Mouse (Mus musculus) kidney, adult 2 months (tissue): ENCODE results near the gene Srcin1. TPM values are rescaled to one million over a fixed set of nuclear protein-coding genes. Genes with fewer than 3 reads are reported as not detected.

Experiments used
- DNase-seq: peaks from one replicate; pipeline ENCODE4 v3.0.0; 2021
- H3K27ac ChIP-seq: fragments of 200-500 bp; 2 replicates; pipeline ENCODE4 v1.5.1; 2012; ENCODE audit warnings: low read depth, low read length, control low read depth, inconsistent platforms; ENCODE audit not compliant: insufficient read depth
- H3K27me3 ChIP-seq: fragments of 200-500 bp; replicated peaks from 2 replicates; pipeline ENCODE4 v1.6.1; 2012; ENCODE audit warnings: mild to moderate bottlenecking, moderate library complexity, low read length, inconsistent platforms; ENCODE audit not compliant: control insufficient read depth, insufficient read depth
- H3K36me3 ChIP-seq: fragments of 200-500 bp; 2 replicates; pipeline ENCODE4 v1.6.1; 2012; ENCODE audit warnings: mild to moderate bottlenecking, moderate library complexity, low read length, inconsistent platforms; ENCODE audit not compliant: control insufficient read depth, insufficient read depth
- H3K4me1 ChIP-seq: fragments of 200-500 bp; 2 replicates; pipeline ENCODE4 v1.6.1; 2011; ENCODE audit warnings: low read length; ENCODE audit not compliant: control insufficient read depth, insufficient read depth
- H3K4me3 ChIP-seq: fragments of 200-500 bp; 2 replicates; pipeline ENCODE4 v1.5.1; 2011; ENCODE audit warnings: mild to moderate bottlenecking, low read depth, low read length, control low read depth; ENCODE audit not compliant: insufficient read depth
- CTCF ChIP-seq: fragments of 200-500 bp; conservative IDR thresholded peaks from 2 replicates; pipeline ENCODE4 v1.5.1; 2011; ENCODE audit warnings: low read depth, mild to moderate bottlenecking, control low read depth, low read length, moderate library complexity, mixed read lengths; ENCODE audit not compliant: insufficient read depth, insufficient read length
- POLR2A ChIP-seq: fragments of 200-500 bp; IDR thresholded peaks from one replicate; pipeline ENCODE4 v1.6.1; 2011; ENCODE audit warnings: low read depth, low read length, control low read depth
- WGBS: fragments of 180-500 bp; shearing (Covaris S2); methylation state at CpG from one replicate; pipeline ENCODE4 v1.1.7; 2018; 5-methylcytosine and 5-hydroxymethylcytosine counted together
- polyA plus RNA-seq: library from polyadenylated mRNA; depleted of rRNA; stranded (reverse); fragments of >200 nt; gene quantifications from 2 replicates; pipeline ENCODE4 v1.2.3, GENCODE M21; 2012

The Srcin1 gene
- polyA plus RNA-seq, 1 experiment: 13.0 TPM

DNA sequence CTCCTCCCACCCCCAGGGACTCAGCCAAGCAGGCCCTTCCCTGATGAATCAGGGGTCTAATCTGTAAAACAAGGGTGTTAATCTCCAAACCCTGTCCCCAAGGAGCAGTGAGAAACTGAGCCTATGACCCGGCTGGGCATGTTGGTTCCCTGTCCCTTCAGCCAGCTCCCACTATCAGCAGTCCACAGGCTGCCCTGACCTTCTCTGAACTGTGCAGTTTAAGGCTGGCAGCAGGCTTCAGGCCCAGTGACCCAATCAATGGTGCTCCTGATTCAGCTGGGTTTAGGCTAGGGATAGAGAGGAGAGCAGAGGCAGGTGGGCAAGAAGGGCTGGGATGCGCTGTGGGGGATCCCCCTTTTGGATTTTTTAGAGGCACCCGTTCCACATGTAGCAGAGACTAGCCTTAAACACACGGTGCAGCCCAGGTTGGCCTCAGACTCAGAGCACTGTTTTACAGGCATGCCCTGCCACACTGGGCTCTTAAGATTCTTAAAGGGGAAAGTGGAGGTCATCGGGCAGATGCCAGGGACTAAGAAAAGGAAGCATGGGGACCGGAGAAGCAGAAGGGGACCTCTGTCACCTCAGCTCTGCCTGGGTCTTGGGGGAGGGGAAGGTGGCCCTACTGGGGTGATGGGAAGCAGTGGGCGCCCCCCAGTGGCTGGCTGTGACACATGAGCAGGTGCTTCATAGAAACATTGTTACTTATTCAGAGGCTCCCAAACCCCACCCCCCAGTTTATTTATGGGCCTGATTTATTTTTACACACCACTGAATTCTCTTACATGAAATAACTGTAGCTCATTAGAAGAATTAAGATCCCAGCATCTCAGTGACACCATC is 19.2 kb downstream of the Srcin1 start:
- no peak for TF ChIP-seq POLR2A
- TF ChIP-seq CTCF: peak; percentile 66
- Histone ChIP-seq H3K36me3 (no peaks in the 10 kb centered on the region), H3K4me1 (peaks cover 7% of the 10 kb centered on the region; the same call in 1 of the 2 replicates), H3K27ac (no peak overlapping the region), H3K4me3 (no peak overlapping the region), H3K27me3 (no peaks in the 10 kb centered on the region)
- WGBS: 36% methylated on average over 7 of the region's 7 CpGs
- DNase-seq: peak; percentile 78

DNA sequence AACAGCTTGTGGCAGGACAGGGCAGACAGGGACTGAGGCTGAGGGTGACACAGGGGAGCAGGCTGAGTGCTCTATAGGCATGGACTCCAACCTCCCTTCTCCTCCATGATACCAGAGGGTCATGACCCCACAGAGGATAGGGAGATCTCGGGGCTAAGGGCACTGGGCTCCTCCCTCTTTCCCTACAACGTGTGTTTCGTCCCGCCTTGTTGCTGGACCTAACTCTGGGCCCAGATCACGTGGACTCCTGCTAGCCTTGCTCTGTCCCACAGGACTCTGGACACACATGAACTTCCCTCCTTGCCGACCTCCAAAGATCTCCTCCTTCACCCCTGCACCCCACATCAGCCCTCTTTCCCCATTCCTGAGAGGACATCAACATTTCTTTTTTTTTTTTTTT is 20.8 kb downstream of the Srcin1 start:
- peaks cover 5% of the 10 kb centered on the region; the same call in 1 of the 2 replicates for H3K4me1 ChIP-seq
- no peak overlapping the region for H3K4me3 ChIP-seq
- WGBS: 36% methylated on average over 6 of the region's 6 CpGs
- no peak for TF ChIP-seq POLR2A
- no peak for TF ChIP-seq CTCF
- H3K36me3 ChIP-seq: no peaks in the 10 kb centered on the region
- no peaks in the 10 kb centered on the region for H3K27me3 ChIP-seq
- DNase-seq: peak; percentile 60
- no peak overlapping the region for H3K27ac ChIP-seq

DNA sequence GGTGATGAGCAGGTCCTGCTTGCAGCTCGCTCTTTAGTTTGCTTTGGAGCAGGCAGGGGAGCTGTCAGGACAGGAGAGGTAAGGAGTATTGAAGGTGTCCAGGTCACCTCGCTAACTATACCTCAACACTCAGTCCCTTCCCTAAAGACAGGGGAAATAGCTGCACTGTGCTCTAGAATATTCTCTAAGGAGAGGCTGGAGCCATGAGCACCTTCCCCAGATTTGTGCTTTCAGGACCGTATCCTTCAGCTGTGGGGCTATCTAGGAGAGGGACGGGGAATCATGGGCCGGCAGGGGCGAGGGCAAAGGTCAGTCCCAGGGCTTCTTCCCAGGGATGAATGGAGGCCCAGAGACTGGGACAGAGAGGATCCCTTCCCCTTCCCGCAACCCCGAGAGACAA is 23.8 kb downstream of the Srcin1 start:
- no peaks in the 10 kb centered on the region for H3K27me3 ChIP-seq
- WGBS: 35% methylated on average over 8 of the region's 8 CpGs
- H3K4me1 ChIP-seq: no peaks in the 10 kb centered on the region
- no peak for DNase-seq
- no peaks in the 10 kb centered on the region for H3K36me3 ChIP-seq
- H3K27ac ChIP-seq: no peak overlapping the region
- no peak overlapping the region for H3K4me3 ChIP-seq
- TF ChIP-seq POLR2A (no peak), CTCF (no peak)

GRCm38 (mm10) chr11:97548757-97549156 is 27.2 kb downstream of the Srcin1 start:
- no peak overlapping the region for H3K4me3 ChIP-seq
- WGBS: 66% methylated on average over 8 of the region's 8 CpGs
- peaks cover 2% of the 10 kb centered on the region; the same call in 1 of the 2 replicates for H3K27me3 ChIP-seq

DNA sequence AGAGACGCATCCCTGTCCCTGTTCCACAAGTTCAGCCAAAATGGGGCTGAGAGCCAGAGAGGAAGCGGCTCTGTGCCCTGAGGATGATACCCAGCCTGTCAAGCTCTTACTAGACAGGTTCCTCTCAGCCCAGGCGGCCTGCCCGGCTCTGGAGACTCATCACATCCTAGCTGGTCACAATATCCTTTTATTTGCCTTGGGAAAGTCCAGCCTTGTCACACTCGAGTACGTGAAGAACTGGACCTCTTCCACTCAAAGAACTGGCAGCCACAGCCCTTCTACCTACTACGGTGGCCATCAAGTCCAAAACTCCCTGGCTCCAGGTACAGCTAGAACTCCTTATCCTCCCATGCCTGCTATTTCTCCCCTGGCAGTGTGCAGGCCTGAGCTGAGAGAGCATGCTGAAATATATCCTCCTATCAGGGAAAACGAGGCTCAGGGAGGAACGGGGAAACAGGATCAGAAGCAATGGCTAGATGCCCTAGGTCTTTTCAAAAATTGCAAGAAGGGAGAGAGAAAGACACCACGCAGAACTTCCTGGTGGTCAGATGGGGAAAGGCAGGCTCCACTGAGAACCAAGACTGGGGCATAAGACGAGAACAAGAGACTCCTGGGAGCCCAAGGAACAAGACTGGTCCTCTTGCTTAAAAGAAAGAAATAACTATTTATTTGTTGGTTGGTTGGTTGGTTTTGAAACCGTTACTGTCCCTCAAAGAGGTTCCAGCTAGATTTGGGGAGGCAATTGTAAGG is 27.9 kb downstream of the Srcin1 start:
- H3K4me3 ChIP-seq: no peak overlapping the region
- TF ChIP-seq POLR2A: no peak
- no peaks in the 10 kb centered on the region for H3K36me3 ChIP-seq
- H3K27me3 ChIP-seq: peaks cover 2% of the 10 kb centered on the region; the same call in 1 of the 2 replicates
- peaks cover 9% of the 10 kb centered on the region; the same call in 1 of the 2 replicates for H3K4me1 ChIP-seq
- H3K27ac ChIP-seq: no peak overlapping the region
- WGBS: 77% methylated on average over 12 of the region's 12 CpGs
- DNase-seq: no peak

More at GRCm38 (mm10) chr11:97548757-97549156, 27.2 kb downstream of the Srcin1 start:
- Histone ChIP-seq H3K36me3 (no peaks in the 10 kb centered on the region), H3K27ac (no peak overlapping the region), H3K4me1 (peaks cover 3% of the 10 kb centered on the region; the same call in 1 of the 2 replicates)
- TF ChIP-seq CTCF: no peak
- DNase-seq: no peak

DNA sequence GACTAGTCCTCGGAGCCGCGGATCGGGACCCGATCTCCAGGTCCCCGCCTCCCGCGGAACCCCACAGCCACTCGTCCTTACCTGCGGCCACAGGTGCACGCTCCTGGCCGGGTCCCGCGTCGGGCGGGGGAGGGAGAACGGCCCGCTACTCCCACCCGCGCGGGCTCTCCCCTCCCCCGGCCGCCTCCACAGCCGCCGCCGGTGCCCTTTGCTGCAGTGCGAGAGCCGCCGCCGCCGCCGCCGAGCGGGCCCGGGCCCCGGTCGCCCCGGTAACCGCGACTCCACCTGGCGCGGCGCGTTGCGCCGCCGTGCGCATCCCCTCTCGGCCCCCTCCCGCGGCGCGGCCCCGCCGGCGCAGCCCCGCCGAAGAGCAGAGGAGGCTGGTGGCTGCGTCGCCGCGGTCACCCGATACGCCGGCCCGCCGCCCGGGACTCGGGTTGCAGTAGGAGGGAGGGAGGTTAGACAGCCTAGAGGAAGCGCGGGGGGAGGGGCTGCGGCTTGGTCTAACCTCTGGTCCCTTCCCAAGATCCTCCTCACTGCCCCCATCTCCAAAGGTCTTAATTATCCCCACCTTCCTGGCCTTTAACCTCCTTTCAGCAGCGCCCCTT is 29.1 kb downstream of the Srcin1 start:
- H3K27ac ChIP-seq: no peak overlapping the region
- H3K4me3 ChIP-seq: peak overlapping the region; percentile 56
- H3K4me1 ChIP-seq: peaks cover 15% of the 10 kb centered on the region; the same call in 1 of the 2 replicates
- H3K36me3 ChIP-seq: no peaks in the 10 kb centered on the region
- WGBS: 1% methylated on average over 64 of the region's 73 CpGs
- TF ChIP-seq CTCF: no peak
- H3K27me3 ChIP-seq: peaks cover 2% of the 10 kb centered on the region; the same call in 1 of the 2 replicates
- DNase-seq: peak; percentile 78
